Mouse (Mus musculus): ENCODE measurements around the gene Hdx. TPM values are rescaled to one million over a fixed set of nuclear protein-coding genes. Genes with fewer than 3 reads are reported as not detected.

Gene Hdx
- 2.3 and 2.9 TPM in 2 replicates for polyA plus RNA-seq (2016; fragmentation: Nextera tagmentation; extraction: Ambion mirVana)

DNA sequence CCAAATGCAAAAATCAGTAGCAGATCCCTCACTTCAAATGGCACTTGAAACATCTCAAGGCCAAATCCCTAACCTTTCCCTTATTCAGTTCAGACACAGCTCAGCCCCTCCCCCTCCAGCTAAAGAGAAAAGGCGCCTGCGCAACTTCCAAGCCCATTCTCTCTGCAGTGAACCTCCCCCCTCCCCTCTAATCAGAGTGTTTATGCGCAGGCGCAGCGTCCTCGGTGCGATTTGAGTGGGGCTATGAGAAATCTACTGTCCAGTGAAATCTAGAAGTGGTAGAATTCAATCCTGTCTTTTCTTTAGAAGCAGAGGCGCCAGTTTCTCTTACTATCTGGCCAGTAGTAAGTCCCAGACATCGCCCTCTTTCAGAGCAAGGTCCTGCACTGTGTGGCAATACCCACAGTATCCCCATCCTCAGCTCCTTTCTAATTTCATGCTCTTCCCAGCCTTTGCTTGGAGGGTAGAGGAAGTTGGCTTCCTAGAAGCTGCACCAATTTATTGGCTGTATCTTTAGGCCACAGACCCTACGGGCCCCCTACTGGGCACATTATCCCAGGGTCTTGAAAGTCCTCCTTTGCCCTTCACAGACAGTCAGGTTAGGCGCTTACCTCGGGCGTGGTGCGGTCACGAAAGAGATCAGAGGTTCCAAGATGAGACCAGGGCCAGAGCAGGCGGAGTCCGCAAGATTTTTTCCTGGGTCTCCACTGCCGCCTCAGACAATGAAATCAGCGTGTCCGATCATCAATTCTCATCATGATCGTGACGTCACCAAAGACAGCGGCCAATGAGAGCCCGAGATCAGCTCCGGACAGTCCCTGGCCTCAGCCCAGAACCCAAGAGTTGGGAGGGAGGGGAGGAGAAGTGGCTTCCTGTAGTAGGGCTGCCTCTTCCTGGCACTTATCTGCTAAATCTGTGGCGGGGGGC is at the start of gene Hdx:
Hdx (minus strand) TSS at position 724 of the 927 bp plus-strand sequence.
- 21% methylated on average over 26 of the region's 26 CpGs for WGBS
- Histone ChIP-seq H3K9me3 (replicated peaks) (no peaks in the 10 kb centered on the region), H3K4me1 (no peaks in the 10 kb centered on the region), H3K36me3 (no peaks in the 10 kb centered on the region), H3K4me3 (peak within 1 kb of the TSS; percentile 45), H3K27ac (peak within 1 kb of the TSS; percentile 80), H3K4me2 (replicated peaks) (peak within 1 kb of the TSS; percentile 51), H3K27me3 (no peaks in the 10 kb centered on the region), H3K9ac (peak within 1 kb of the TSS; percentile 53)
- peak; percentile 95 for ATAC-seq (ENCODE audit: low FRiP score)

DNA sequence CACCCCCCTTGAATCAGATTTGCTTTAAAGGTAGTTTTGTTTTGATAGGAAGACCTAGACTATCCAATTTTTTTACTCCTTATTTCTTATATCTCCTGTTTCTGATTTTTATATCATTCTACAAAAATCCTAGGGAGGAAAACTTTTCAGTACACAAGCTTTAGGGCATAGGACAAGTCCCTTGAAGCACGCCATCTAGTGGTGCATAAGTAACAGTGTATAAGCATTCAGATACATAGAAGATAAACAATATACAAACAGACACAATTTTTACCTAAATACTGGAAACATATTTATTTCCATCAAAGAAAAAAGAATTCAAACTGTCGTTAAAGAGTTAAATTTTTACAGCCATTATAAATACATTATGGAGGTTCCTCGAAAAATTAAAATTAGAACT is 11.2 kb downstream of the Hdx start:
- Histone ChIP-seq H3K27me3 (no peaks in the 10 kb centered on the region), H3K9ac (no peak overlapping the region), H3K9me3 (replicated peaks) (no peaks in the 10 kb centered on the region), H3K36me3 (no peaks in the 10 kb centered on the region), H3K27ac (no peak overlapping the region), H3K4me1 (no peaks in the 10 kb centered on the region), H3K4me3 (no peak overlapping the region), H3K4me2 (replicated peaks) (no peak overlapping the region)
- 52% methylated on average over 3 of the region's 3 CpGs for WGBS
- no peak for ATAC-seq (ENCODE audit: low FRiP score)

DNA sequence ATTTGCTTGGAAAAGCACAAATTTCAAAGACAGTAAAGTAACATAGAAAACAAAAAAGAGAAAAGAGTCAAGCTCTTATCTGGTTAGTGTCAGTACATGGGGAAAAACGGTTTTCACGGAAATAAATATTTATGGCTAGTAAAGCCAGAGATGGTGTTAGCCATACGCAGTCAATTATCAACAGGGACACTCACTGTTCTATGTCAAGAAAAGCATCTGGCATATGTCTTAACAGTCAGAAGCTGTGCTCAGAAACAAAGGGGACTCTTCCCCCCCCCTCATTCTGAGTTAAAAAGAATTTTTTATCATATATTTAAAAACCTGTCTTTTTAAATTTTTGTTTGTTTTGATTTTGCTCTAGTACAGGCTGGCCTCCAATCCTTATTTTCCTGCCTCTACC is 25.2 kb downstream of the Hdx start:
- Histone ChIP-seq H3K4me2 (replicated peaks) (no peak overlapping the region), H3K4me3 (no peak overlapping the region), H3K9ac (no peak overlapping the region), H3K27ac (no peak overlapping the region), H3K27me3 (no peaks in the 10 kb centered on the region), H3K4me1 (no peaks in the 10 kb centered on the region), H3K36me3 (no peaks in the 10 kb centered on the region), H3K9me3 (replicated peaks) (no peaks in the 10 kb centered on the region)
- no peak for ATAC-seq (ENCODE audit: low FRiP score)
- WGBS = 69% methylated on average over 3 of the region's 3 CpGs

DNA sequence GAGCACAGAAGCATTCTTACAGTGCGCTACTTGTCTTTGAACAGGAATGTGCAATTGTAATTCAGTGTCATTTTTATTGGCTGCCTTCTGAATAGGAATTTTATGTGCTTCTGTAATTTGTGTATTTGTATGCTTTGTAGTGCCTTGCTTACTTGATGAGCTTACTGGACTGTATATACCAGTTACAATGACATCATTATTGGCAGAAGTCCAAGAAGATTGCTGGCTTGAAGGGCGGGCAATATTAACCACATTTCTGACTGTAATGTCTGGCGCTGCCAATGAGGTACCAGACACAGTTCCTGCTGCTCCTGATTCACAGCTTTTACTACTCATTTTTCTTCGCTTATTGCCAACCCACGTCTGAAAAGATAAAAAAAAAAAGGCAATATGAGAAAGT is 36.5 kb downstream of the Hdx start:
- no peaks in the 10 kb centered on the region for H3K27me3 ChIP-seq
- no peak overlapping the region for H3K27ac ChIP-seq
- H3K4me2 ChIP-seq (replicated peaks) = no peak overlapping the region
- H3K9ac ChIP-seq = no peak overlapping the region
- H3K36me3 ChIP-seq = no peaks in the 10 kb centered on the region
- no peak overlapping the region for H3K4me3 ChIP-seq
- WGBS = 73% methylated on average over 5 of the region's 5 CpGs
- ATAC-seq (ENCODE audit: low FRiP score) = no peak
- no peaks in the 10 kb centered on the region for H3K9me3 ChIP-seq (replicated peaks)
- H3K4me1 ChIP-seq = no peaks in the 10 kb centered on the region

DNA sequence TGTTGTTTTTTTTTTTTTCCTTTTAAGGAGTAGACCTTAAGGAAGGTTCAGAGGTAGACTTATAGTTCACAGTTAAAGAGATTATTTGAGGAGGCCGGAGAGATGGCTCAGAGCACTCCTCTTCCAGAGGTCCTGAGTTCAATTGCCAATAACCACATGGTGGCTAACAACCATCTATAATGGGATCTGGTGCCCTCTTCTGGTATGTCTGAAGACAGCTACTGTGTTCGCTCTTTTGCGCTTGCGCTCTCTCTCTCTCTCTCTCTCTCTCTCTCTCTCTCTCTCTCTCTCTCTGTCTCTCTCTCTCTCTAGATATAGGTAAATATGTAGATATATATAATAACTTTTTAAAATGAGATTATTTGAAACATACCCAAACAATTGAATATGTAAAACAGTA is 38.2 kb downstream of the Hdx start:
- no peaks in the 10 kb centered on the region for H3K27me3 ChIP-seq
- no peaks in the 10 kb centered on the region for H3K36me3 ChIP-seq
- no peak overlapping the region for H3K4me2 ChIP-seq (replicated peaks)
- no peaks in the 10 kb centered on the region for H3K9me3 ChIP-seq (replicated peaks)
- H3K27ac ChIP-seq = no peak overlapping the region
- H3K4me1 ChIP-seq = no peaks in the 10 kb centered on the region
- H3K4me3 ChIP-seq = no peak overlapping the region
- 91% methylated on average over 3 of the region's 4 CpGs for WGBS
- H3K9ac ChIP-seq = no peak overlapping the region
- no peak for ATAC-seq (ENCODE audit: low FRiP score)

DNA sequence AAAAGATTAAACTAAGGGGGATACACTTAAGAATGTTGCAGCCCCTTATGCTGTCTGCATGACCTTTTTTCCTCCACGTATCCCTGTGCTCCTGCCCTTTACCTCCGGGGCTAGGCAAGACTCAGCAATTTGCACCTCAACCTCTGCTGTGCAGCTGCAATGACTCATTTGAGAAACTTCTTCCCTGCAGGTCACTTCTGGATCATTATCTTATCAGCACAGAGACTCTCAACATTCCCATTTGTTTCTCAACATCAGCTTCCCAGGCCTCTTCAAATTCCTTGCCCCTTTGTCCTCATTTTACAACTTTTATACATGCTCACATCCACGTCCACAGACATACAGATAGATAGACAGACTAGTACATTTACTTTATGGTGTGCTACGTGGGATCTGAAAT is 51.9 kb downstream of the Hdx start:
- no peaks in the 10 kb centered on the region for H3K9me3 ChIP-seq (replicated peaks)
- no peak overlapping the region for H3K4me2 ChIP-seq (replicated peaks)
- no peak overlapping the region for H3K27ac ChIP-seq
- no peaks in the 10 kb centered on the region for H3K4me1 ChIP-seq
- no peak overlapping the region for H3K9ac ChIP-seq
- no peak overlapping the region for H3K4me3 ChIP-seq
- H3K27me3 ChIP-seq = no peaks in the 10 kb centered on the region
- 79% methylated on average over 4 of the region's 4 CpGs for WGBS
- no peaks in the 10 kb centered on the region for H3K36me3 ChIP-seq
- ATAC-seq (ENCODE audit: low FRiP score) = no peak

DNA sequence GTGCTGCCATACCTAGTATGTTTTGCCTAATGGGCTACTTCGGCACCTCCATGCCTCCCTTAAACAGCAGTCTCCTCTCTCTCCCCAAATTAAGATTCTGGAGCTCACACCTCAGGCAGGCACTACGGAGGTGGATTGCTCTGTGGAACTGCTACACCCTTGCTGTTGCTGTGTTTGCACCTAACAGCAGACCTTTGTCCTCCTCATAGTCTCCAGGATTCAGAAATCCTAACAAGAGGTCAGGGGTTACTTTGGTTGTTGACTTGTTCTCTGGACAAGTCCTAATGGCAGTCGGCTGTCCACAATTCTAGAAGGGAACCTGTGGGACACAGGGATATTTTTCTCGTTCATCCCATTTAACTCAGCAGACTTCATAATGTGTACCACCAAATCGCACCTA is 56.3 kb downstream of the Hdx start:
- no peaks in the 10 kb centered on the region for H3K27me3 ChIP-seq
- no peak overlapping the region for H3K4me3 ChIP-seq
- no peak overlapping the region for H3K4me2 ChIP-seq (replicated peaks)
- H3K27ac ChIP-seq = no peak overlapping the region
- ATAC-seq (ENCODE audit: low FRiP score) = no peak
- 84% methylated on average over 5 of the region's 5 CpGs for WGBS
- no peak overlapping the region for H3K9ac ChIP-seq
- no peaks in the 10 kb centered on the region for H3K4me1 ChIP-seq
- no peaks in the 10 kb centered on the region for H3K9me3 ChIP-seq (replicated peaks)
- H3K36me3 ChIP-seq = no peaks in the 10 kb centered on the region

DNA sequence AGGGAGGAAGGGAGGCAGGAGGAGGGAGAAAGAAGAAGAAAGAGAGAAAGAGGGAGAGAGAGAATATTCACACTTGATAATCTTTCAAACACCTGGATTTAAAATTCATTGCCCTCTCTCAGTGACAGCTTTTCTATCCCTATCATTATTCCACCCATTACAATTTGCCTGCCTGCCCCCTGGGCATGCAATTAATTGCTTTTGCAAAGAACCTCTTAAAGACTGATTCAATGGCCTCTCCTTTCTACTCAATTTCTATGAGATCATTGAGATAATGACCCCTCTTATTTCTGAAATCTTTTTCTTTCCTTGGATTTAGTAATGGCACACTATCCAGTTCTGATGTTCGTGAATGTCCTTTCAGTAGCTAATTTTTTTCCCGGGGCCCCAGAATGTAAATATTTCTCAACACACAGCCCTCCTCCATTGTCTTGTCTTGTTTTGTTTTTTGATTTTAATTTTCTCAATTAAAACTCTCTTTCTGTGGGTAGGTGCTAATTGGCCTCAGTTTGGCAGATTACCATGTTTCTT is 99.2 kb downstream of the Hdx start:
- no peak for ATAC-seq (ENCODE audit: low FRiP score)

DNA sequence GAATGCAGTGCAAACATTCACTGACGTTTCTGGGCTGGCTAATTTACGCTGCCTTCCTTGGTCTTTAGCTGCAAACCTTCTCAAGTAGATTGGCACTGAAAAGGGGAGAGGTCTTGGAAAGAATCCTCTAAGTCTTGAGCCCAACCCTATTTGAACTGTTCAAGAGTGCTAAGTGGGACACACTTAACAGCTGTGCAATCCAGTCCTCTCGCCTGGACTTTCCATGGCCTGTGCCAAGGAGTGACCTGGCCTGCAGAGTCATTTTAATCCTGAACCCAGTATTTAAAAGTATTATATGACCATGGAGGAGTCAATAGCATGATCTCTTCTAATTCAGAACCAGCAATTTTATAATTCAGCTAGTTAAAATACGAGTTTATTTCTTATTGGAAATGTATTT is 109.3 kb downstream of the Hdx start:
- Histone ChIP-seq H3K4me1 (no peaks in the 10 kb centered on the region), H3K9me3 (replicated peaks) (no peaks in the 10 kb centered on the region), H3K9ac (no peak overlapping the region), H3K36me3 (no peaks in the 10 kb centered on the region), H3K4me3 (no peak overlapping the region), H3K4me2 (replicated peaks) (no peak overlapping the region), H3K27me3 (no peaks in the 10 kb centered on the region), H3K27ac (no peak overlapping the region)
- 77% methylated on average over 4 of the region's 4 CpGs for WGBS
- ATAC-seq (ENCODE audit: low FRiP score) = no peak

More for the DNA sequence above, 99.2 kb downstream of the Hdx start:
- WGBS = 74% methylated on average over 2 of the region's 2 CpGs
- Histone ChIP-seq H3K27ac (no peak overlapping the region), H3K4me2 (replicated peaks) (no peak overlapping the region), H3K36me3 (no peaks in the 10 kb centered on the region), H3K4me1 (no peaks in the 10 kb centered on the region), H3K9me3 (replicated peaks) (no peaks in the 10 kb centered on the region), H3K4me3 (no peak overlapping the region), H3K9ac (no peak overlapping the region), H3K27me3 (no peaks in the 10 kb centered on the region)

DNA sequence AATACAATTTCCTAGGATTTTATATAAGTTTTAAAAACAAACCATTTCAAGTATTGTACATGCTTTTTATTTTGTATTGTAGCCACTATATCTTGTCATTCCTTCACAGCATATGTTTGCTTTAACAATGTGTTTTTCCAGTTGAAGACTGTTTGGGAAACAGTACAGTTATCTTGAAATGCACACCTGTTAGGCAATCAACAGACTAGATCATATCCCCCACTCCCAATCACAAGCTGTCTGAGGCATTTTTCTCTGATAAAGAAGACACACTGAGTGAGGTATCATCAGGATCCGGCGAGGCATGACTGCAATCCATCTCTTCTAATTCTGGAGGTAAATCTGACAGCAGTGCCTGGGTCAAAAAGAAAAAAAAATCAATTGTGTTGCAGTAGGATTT is 119.8 kb downstream of the Hdx start:
- Histone ChIP-seq H3K4me1 (no peaks in the 10 kb centered on the region), H3K4me3 (no peak overlapping the region), H3K36me3 (no peaks in the 10 kb centered on the region), H3K4me2 (replicated peaks) (no peak overlapping the region), H3K9me3 (replicated peaks) (no peaks in the 10 kb centered on the region), H3K27me3 (no peaks in the 10 kb centered on the region), H3K9ac (no peak overlapping the region), H3K27ac (no peak overlapping the region)
- ATAC-seq (ENCODE audit: low FRiP score) = no peak
- WGBS = 84% methylated on average over 2 of the region's 2 CpGs

DNA sequence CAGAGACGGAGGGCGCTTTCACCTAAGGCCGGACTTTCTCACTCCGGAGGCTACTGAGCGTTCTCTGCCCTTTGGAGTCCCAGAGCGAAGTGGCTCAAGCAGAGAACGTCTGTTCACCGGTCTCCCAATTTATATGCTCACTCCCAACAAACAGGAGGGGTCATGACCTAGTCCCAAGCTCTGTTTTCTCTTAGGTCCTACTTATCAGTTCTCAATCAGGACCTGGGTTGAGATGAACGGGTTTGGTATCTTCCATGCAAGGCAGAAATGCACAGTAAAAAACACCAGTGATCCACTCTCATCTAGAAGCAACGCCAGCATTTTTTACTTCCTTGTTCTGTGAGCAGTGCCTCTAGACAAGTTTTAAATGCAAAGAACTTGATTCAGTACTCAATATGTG is 159.0 kb downstream of the Hdx start, which contains the start of gene Rps6ka6:
Rps6ka6 (minus strand) TSS at position 101 of the 400 bp plus-strand sequence.
- H3K27me3 ChIP-seq = no peaks in the 10 kb centered on the region
- H3K9ac ChIP-seq = no peak within 1 kb of the TSS
- no peaks in the 10 kb centered on the region for H3K9me3 ChIP-seq (replicated peaks)
- no peak within 1 kb of the TSS for H3K27ac ChIP-seq
- H3K36me3 ChIP-seq = no peaks in the 10 kb centered on the region
- H3K4me1 ChIP-seq = no peaks in the 10 kb centered on the region
- ATAC-seq (ENCODE audit: low FRiP score) = no peak
- WGBS = 71% methylated on average over 10 of the region's 10 CpGs
- H3K4me3 ChIP-seq = no peak within 1 kb of the TSS
- H3K4me2 ChIP-seq (replicated peaks) = no peak within 1 kb of the TSS

Measured in hindbrain, embryonic 12.5 days (tissue).